Mouse (Mus musculus) gastrocnemius, adult 2 months (tissue): Measurements from ENCODE around the gene Dtnb. TPM values are rescaled to one million over a fixed set of nuclear protein-coding genes. Genes with fewer than 3 reads are reported as not detected.
"Not testable (repeated sequence)": the region's sequence is repeated elsewhere in the genome, so short reads cannot be mapped to it uniquely, and the experiment has no call there.

Experiments
- DNase-seq: peaks from one replicate; pipeline ENCODE4 v3.0.0; 2022
- H3K27ac ChIP-seq: fragments of 200-600 bp; 2 replicates; pipeline ENCODE4 v1.8.1; 2022; ENCODE audit warnings: mild to moderate bottlenecking
- H3K4me3 ChIP-seq: fragments of 200-600 bp; 2 replicates; pipeline ENCODE4 v1.8.1; 2022; ENCODE audit warnings: mild to moderate bottlenecking, moderate library complexity
- CTCF ChIP-seq: fragments of 200-600 bp; IDR thresholded peaks from 2 replicates; pipeline ENCODE4 v1.8.1; 2022; ENCODE audit warnings: antibody characterized with exemption, mild to moderate bottlenecking, moderate library complexity
- intact Hi-C: fragments of 180-260 bp; cut with DNase I; formaldehyde crosslinking; loops from one replicate; pipeline ENCODE4 v1.15.1; 2025
- total RNA-seq, 2 experiments: library from RNA; stranded (reverse); gene quantifications; 2 replicates each; pipeline ENCODE4 v1.2.3; 2021

Dtnb gene
- total RNA-seq, 2 experiments from 2014 or later = 2.1 to 11.7 TPM

DNA sequence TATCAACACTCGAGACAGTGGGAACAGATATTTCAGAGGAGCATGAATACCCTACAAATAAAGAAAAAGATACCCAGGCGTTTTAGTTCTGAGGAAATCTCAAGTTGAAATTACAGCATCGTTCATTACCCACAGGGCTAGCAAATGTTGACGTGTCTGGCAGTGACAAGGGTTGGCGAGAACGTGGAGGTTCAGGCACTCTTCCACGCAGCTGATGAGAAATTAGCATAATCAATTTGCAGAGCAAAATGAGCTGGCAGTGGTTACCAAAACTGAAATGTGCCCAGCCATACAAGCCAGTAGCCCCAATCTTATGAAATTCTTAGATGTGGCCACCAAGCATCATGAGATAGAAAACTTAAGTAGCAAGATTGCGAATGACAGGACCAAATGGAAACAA lies 110.9 kb downstream of the Dtnb start:
- intact Hi-C loops = no loop called here
- Histone ChIP-seq H3K27ac (no peak overlapping the region), H3K4me3 (no peak overlapping the region)
- no peak for DNase-seq
- TF ChIP-seq CTCF = no peak

DNA sequence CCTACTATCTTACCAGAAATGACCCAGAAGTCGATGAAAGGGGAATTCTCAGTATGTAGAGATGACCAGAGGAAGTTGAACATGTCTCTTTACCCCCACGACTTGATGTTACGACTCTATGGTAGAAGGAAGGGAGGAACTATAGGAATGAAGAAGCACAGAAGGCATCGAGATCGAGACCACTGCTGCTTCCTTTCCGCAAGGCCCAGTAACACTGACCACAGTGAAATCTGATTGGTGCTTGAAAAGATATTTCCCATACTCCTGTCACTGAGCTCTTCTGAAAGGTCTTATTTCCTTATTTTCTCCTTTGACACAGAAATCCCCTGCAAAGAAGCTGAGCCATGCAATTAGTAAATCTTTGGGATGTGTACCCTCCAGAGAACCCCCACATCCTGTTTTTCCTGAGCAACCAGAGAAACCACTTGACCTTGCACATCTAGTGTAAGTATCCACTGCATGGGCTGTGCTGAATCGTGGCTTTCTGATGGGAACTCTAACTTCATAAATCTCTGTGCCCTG lies 114.3 kb downstream of the Dtnb start:
- intact Hi-C loops = no loop called here
- TF ChIP-seq CTCF = no peak
- no peak overlapping the region for H3K27ac ChIP-seq
- H3K4me3 ChIP-seq = no peak overlapping the region
- DNase-seq = no peak

DNA sequence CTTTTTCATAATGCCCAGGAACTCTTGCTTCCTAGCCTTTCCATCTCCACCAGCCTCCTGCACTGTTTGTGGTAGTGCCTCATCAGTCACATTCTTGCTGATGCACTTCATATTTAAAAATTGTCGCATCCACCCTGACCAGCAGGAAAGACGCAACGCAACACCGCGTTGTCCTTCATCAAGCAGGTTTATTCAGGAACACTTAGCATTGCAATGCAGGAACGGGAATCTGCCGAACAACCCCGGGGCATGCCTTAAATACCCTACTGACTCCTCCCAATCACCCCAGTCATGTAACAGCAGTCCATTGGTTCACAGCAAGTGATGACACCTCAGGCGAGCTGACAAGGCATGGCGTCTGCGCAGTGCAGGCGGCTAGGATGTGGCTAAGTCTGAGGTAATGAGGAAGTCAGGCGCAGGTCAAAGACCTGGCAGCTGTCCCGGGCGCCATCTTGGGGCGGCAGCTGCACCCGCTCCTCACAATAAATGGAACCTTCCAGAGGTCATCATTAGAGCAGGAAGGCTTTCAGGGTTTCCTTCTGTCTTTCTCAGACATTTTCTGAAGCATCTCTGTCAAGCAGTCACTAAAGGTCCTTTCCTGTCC lies 118.8 kb downstream of the Dtnb start:
- H3K4me3 ChIP-seq, intact Hi-C loops, H3K27ac ChIP-seq, DNase-seq: not testable (repeated sequence)

DNA sequence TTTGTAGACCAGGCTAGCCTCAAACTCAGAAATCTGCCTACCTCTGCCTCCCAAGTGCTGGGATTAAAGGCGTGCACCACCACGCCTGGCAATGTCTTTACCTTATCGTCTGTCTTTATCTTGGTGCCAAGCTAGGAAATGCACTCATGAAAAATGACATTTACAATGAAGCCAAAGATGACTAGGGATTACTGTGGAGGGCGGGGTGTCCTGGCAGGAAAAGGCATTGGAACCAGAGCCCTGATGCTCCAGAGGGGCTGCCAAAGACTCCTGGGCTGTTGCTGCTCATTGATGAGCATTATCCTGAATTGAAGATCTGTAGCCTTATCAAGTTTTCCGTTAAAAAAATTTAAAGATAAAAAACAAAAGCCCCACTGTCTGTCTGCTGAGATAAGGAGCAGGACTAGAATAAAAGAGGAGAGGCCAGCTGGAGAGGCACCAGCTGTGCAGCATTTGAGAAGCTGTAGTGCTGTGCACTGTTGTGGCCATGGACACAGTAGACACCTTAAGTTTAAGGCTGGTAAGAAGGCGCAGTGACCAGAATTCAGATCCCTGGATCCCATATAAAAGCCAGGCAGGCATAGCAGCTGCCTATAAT lies 120.7 kb downstream of the Dtnb start:
- DNase-seq = no peak
- intact Hi-C loops = no loop called here
- no peak for TF ChIP-seq CTCF
- no peak overlapping the region for H3K27ac ChIP-seq
- H3K4me3 ChIP-seq = no peak overlapping the region

DNA sequence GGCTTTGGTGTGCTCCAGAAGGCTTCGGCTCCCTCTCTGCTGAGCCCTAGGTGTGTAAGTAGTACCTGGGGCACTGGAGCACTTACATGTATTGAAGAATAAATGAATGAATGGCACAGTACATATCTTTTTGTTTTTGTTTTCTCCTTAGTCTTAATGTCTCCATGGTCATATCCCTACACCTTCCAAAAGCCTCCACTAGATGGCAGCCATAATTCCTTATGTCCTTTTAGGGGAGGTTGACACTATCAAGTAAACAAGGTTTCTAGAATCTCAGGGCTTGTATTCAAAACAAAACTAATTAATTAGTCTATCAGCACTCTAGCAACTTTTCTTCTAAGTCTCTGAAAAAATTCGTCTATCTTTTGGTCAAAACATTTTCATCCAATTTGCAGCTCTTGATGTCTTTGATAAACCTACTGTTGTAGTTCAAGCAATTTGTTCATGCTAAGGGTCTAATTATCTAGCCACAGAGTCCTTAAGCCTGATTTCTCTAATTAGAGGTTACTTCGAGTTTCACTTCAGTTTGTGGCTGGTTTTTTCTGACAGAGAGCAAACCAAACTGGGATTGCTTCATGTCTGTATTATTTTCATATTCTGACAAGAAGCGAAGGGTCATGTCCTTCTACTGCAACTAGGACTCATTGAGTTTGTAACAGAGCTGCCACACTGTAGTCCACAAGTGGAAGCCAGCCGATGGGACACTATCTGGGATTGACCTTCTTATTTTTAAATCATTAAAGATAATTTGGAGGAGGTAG lies 123.7 kb downstream of the Dtnb start:
- intact Hi-C loops = loop anchor here (1.0 to 5.0 kb wide), 2 partner anchors 95 to 111 kb away; partner anchors contain the start of gene Dnmt3a

DNA sequence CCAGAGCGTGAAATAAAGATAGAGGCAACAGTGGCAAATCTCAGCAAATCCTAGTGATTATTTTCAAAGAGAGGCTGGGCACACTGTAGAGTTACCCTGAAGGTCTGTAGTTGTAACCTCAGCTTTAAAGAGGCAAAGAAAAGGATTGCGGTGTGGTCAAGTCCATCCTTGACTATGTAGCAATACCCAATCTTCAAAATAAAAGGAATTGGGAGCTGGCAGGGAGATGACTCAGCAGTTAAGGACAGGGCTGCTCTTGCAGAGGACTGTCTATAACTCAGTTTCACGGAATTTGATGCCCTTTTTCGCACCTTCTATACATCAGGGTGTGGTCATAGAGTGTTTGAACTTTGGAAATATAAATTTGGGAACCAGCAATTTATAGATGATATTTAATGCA lies 128.3 kb downstream of the Dtnb start:
- no peak for TF ChIP-seq CTCF
- intact Hi-C loops = no loop called here
- no peak for DNase-seq
- Histone ChIP-seq H3K4me3 (no peak overlapping the region), H3K27ac (no peak overlapping the region)

More for the DNA sequence above, 123.7 kb downstream of the Dtnb start:
- peak; percentile 83 for TF ChIP-seq CTCF
- Histone ChIP-seq H3K4me3 (no peak overlapping the region), H3K27ac (peak overlapping the region; percentile 70)
- peak; percentile 35 for DNase-seq

DNA sequence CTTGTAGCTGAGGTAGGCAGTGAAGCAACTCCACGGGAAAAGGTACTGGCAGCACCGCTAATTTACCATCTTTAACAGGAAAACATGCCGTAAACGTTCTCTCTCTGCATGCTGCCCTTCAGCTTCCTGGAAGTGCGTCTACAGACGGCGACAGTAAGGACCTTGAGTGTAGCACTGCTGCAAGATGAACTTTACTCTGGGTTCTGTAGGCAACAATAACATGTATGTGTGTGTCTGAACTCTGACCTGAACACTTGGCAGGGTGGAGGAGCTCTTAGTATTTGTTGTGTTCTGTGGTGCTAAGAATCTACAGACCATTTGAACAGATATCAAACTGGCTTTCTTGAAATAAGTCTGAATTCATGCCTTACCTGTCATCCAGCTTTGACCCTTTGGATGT lies 130.7 kb downstream of the Dtnb start:
- no peak overlapping the region for H3K27ac ChIP-seq
- no peak for DNase-seq
- no peak for TF ChIP-seq CTCF
- intact Hi-C loops = no loop called here
- H3K4me3 ChIP-seq = no peak overlapping the region

DNA sequence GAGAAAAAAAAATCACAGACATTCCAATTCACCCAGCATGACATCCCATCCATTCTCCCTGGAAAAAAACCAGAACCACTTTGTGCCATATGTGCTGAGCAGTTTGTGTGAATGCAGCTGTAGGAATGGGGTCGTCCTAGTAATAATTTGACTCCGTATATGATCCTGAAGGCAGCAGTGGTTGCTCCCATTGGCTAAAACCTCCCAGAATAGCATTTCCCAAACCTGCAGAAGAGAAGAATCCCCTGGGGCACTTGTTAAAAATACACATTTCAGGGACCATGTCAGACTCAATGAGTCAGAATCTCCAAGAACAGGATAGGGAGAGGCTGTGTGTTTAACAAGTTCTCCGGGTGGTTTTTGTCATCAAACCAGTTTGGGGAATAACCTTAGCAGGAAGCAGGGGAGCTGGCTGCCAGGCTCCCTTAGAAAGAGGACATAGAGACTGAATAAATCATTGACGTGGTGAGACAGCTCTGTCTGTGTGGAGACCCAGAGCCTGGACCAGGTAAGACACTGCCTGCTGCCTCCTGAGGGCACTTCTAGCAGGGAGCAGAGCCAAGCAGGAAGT lies 147.1 kb downstream of the Dtnb start:
- intact Hi-C loops = no loop called here
- no peak overlapping the region for H3K27ac ChIP-seq
- no peak overlapping the region for H3K4me3 ChIP-seq
- TF ChIP-seq CTCF = no peak
- DNase-seq = no peak

DNA sequence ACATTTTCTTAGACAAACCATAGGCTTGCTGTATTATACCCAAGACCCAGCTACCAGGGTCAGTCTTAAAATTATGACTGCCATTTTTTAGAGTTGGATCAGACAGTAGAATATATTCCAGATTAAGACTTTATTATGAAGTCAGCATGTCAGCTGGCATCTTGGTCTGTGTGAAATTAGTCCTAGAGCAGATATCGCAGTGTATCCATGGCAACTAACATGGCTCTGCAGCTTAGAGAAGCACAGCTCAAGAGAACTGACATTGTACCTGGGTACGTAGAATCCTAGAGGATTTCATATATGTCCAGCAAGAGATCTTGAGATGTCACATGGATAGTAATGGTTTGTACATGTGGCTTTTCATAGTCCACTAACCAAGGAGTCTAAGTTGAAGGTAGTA lies 148.3 kb downstream of the Dtnb start:
- DNase-seq = no peak
- intact Hi-C loops = no loop called here
- TF ChIP-seq CTCF = no peak
- Histone ChIP-seq H3K27ac (no peak overlapping the region), H3K4me3 (no peak overlapping the region)

DNA sequence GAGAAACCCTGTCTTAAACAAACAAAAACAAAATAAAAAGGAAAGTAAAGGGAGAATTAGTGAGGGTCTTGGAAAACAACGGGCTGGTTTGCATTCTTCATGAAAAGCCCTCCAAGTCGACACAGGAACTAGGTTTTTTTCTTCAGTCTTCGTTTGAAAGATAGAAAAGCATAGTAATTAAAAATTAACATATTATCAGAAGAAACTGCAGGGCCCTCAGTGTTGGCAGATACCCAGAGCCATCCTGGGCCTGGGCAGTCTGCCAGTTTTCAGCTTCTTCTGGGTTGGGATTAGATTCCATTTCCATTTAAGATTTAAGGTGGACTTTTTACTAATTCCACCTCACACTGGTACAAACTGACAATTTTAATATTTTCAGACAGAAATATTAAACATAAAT lies 151.6 kb downstream of the Dtnb start:
- H3K4me3 ChIP-seq = no peak overlapping the region
- no peak for DNase-seq
- intact Hi-C loops = no loop called here
- no peak for TF ChIP-seq CTCF
- H3K27ac ChIP-seq = no peak overlapping the region

DNA sequence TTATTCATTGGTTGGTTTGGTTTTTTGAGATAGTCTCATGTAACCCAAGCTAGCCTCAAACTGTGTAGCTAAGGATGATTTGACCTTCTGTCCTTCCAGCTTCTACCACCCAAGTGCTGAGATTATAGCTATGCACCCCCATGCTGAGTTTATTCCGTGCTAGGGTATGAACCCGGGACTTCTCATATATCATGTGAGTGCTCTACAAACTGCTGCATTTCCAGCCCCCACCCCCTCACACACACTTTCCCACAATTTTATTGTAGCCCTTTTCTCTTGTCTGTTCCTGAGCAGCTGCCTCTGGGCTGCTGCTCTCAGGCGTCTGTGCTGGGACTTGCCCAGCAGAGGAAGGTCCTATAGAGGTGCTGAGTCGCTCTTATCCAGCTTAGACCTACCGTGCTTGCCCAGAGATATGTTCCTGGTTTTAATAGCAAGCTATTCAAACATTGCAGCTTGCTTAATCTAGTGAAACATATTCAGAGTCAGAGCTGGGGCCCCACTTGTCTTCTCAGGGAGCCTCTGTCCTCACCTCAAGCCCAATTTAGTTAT lies 152.7 kb downstream of the Dtnb start:
- intact Hi-C loops = no loop called here
- H3K27ac ChIP-seq = no peak overlapping the region
- no peak overlapping the region for H3K4me3 ChIP-seq
- DNase-seq = no peak
- no peak for TF ChIP-seq CTCF

DNA sequence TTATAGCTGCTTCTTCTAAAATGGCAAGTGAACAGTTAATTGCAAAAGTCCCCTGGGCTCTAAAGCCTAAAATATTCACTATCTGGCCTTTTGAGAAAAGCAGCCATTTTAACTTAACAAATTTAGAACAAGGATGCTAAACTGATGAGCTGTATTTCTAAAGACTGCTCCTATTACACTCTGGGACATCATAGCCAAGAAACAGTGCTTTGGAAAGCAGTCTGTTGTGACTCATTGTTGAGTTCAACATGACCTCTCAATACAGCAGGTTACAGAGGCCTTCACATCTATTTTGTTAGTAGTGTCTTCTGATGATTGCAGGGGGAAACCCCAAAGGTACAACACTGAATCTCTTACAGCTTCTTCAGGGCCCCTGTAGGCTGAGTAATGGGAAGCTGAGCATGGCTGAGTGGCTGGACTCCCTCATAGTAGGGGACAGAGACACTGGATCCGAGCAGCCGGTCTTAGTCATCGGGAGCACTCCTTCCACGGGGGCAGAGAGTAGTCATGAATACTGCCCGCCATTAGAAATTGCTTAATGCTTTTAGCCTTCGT lies 157.4 kb downstream of the Dtnb start:
- H3K4me3 ChIP-seq = no peak overlapping the region
- TF ChIP-seq CTCF = no peak
- no peak for DNase-seq

More for the DNA sequence above, 157.4 kb downstream of the Dtnb start:
- peak overlapping the region; percentile 35; the same call in 1 of the 2 replicates for H3K27ac ChIP-seq
- intact Hi-C loops = no loop called here
